Mouse (Mus musculus) heart, adult 2 months (tissue): ENCODE results near the gene Rhobtb1.

ENCODE experiments used
- CTCF ChIP-seq: fragments of 200-600 bp; IDR thresholded peaks from 2 replicates; pipeline ENCODE4 v1.8.1; 2022; ENCODE audit warnings: antibody characterized with exemption, mild to moderate bottlenecking, moderate library complexity
- EP300 ChIP-seq: fragments of 200-500 bp; IDR thresholded peaks from 2 replicates; pipeline ENCODE4 v1.6.1; 2011; ENCODE audit warnings: low read depth, low read length, control low read depth; ENCODE audit not compliant: insufficient read depth
- POLR2A ChIP-seq: fragments of 200-500 bp; IDR thresholded peaks from 2 replicates; pipeline ENCODE4 v1.6.1; 2011; ENCODE audit warnings: mild to moderate bottlenecking, low read depth, low read length, control low read depth; ENCODE audit not compliant: insufficient read depth

DNA sequence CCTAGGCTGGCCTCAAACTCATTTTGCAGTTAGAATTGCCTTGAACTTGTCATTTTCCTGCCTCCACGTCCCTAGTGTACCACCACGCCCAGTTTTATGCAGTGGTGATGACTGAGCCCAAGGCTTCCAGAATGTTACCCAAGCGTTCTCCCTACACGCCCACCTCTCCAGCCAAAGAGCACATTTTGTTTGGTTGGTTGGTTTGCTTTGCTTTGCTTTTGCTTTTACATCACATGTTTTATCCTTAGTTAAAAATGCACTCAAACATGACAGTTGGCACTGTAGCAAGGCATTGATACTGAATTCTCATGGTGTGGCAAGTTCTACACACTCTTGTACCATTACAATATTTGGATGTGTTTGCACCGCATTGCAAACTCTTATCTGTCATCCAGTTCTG is 12.0 kb downstream of the Rhobtb1 start:
- no peak for TF ChIP-seq CTCF
- TF ChIP-seq EP300 = no peak
- TF ChIP-seq POLR2A = no peak
